Mouse (Mus musculus): ENCODE results near the gene Plau.

The Plau gene

GRCm38 (mm10) chr14:20845577-20846088 is 9.2 kb downstream of the Plau start:
- DNase-seq = peak; percentile 40

GRCm38 (mm10) chr14:20846214-20846613 is 9.8 kb downstream of the Plau start:
- no peak for DNase-seq

- no peak for DNase-seq
Observed at GRCm38 (mm10) chr14:20847637-20848129, 11.2 kb downstream of the Plau start.

GRCm38 (mm10) chr14:20849753-20850152 is 13.3 kb downstream of the Plau start:
- no peak for DNase-seq

- no peak for DNase-seq
Observed at GRCm38 (mm10) chr14:20850498-20850897, 14.0 kb downstream of the Plau start.

GRCm38 (mm10) chr14:20851776-20852175 is 15.3 kb downstream of the Plau start:
- no peak for DNase-seq

GRCm38 (mm10) chr14:20861152-20861551 is 24.7 kb downstream of the Plau start:
- DNase-seq = no peak

- no peak for DNase-seq
Observed at GRCm38 (mm10) chr14:20861559-20861958, 25.1 kb downstream of the Plau start.

- no peak for DNase-seq
Observed at GRCm38 (mm10) chr14:20863306-20864065, 27.0 kb downstream of the Plau start.

GRCm38 (mm10) chr14:20864192-20864591 is 27.7 kb downstream of the Plau start:
- DNase-seq = no peak

- no peak for DNase-seq
Observed at GRCm38 (mm10) chr14:20865604-20866003, 29.1 kb downstream of the Plau start.

- no peak for DNase-seq
Observed at GRCm38 (mm10) chr14:20866365-20866764, 29.9 kb downstream of the Plau start.

- DNase-seq = no peak
Observed at GRCm38 (mm10) chr14:20870110-20870509, 33.6 kb downstream of the Plau start.

GRCm38 (mm10) chr14:20871495-20871894 is 35.0 kb downstream of the Plau start:
- DNase-seq = no peak

GRCm38 (mm10) chr14:20873307-20873706 is 36.8 kb downstream of the Plau start:
- peak; percentile 82 for DNase-seq

- peak; percentile 37 for DNase-seq
Observed at GRCm38 (mm10) chr14:20873931-20874330, 37.5 kb downstream of the Plau start.

- DNase-seq = peak; percentile 53
Observed at GRCm38 (mm10) chr14:20884691-20885090, 48.2 kb downstream of the Plau start.

GRCm38 (mm10) chr14:20885091-20885888 is 48.8 kb downstream of the Plau start:
- peak; percentile 55 for DNase-seq

GRCm38 (mm10) chr14:20886266-20886665 is 49.8 kb downstream of the Plau start:
- DNase-seq = peak; percentile 39

GRCm38 (mm10) chr14:20887541-20888085 is 51.2 kb downstream of the Plau start:
- no peak for DNase-seq

- DNase-seq = no peak
Observed at GRCm38 (mm10) chr14:20891941-20892402, 55.5 kb downstream of the Plau start.

All from liver (tissue).